In the genomic region with DNA sequence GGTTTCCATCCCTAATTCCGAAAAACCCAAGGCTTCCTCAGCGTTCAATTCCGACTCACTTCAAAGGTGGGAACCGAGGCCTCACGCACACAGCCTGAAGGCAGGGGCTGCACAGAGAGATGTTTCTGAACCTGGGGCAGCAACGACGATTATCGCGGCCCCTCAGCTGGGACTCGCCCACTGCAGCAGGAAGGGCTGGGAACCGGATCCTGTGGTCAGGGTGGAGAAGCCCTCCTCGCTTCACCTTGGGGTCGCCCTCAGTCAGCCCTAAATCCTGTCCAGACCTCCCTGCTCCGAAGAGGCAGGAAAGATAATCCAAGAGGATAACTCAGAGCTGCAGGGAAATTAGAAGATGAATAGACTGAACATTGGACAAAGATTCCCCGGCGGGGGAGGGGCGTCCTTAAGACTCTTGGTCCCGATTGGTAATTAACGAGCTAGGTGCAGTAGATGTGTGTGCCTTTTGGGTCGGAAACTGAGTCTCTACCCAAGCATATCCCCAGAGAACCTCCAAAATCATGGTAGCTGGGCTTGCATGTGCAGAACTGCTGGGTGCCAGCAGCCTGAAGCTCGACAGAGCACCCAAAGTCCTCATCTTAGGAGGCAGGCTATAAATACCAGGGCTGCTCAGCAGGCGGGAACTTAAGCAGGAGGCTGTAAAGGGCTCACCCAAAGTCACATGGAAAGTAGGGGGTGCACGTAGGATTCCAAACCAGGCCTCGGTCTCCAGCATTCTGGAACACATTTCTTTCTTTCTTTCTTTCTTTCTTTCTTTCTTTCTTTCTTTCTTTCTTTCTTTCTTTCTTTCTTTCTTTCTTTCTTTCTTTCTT, we compare ENCODE assay signal across 8 mouse cellular contexts. TPM values are rescaled to one million over a fixed set of nuclear protein-coding genes. Genes with fewer than 3 reads are reported as not detected.
A peak's percentile ranks its signal among the peaks of the same experiment; 100 is the strongest.
DNase-seq lines count a peak whose midpoint lies in the region; ATAC-seq and TF ChIP-seq lines count a peak whose summit lies in the region.

No protein-coding gene starts in this region.

- H3K36me3 ChIP-seq in heart, embryonic 16.5 days (ENCODE audit: control insufficient read depth, insufficient read depth), result no peaks in the 10 kb centered on the region
- no peaks in the 10 kb centered on the region for H3K36me3 ChIP-seq in heart, adult 2 months (ENCODE audit: control insufficient read depth, insufficient read depth, low read length)
- H3K36me3 ChIP-seq in intestine, embryonic 15.5 days, result no peaks in the 10 kb centered on the region

- no peaks in the 10 kb centered on the region for H3K27me3 ChIP-seq in heart, embryonic 16.5 days (ENCODE audit: control insufficient read depth, insufficient read depth, low read length)
- H3K27me3 ChIP-seq in heart, adult 2 months (ENCODE audit: control insufficient read depth, insufficient read depth, low read length), result peaks cover 3% of the 10 kb centered on the region; the same call in 1 of the 2 replicates
- no peaks in the 10 kb centered on the region for H3K27me3 ChIP-seq in intestine, embryonic 15.5 days (replicated peaks)

- no peak for TF ChIP-seq POLR2A in heart, adult 2 months (IDR thresholded peaks at IDR 0.05; ENCODE audit: insufficient read depth, low read depth, low read length)

- peak overlapping the region; percentile 55 for H3K9ac ChIP-seq in heart, embryonic 16.5 days (ENCODE audit: low read length)
- no peak overlapping the region for H3K9ac ChIP-seq in heart, adult 2 months (ENCODE audit: low read depth, low read length)
- peak overlapping the region; percentile 14; the same call in 1 of the 2 replicates for H3K9ac ChIP-seq in intestine, embryonic 15.5 days

- no peak for TF ChIP-seq EP300 in heart, adult 2 months (IDR thresholded peaks at IDR 0.05; ENCODE audit: insufficient read depth, low read depth, low read length)

- 0 out of 2 replicates have a peak, but pooled peaks cover 3% of the 10 kb centered on the region for H3K9me3 ChIP-seq in heart, embryonic 16.5 days (replicated peaks; ENCODE audit: control insufficient read depth, low read length)
- no peaks in the 10 kb centered on the region for H3K9me3 ChIP-seq in intestine, embryonic 15.5 days

- WGBS in heart, embryonic 16.5 days, result 6% methylated on average over 24 of the region's 24 CpGs
- 14% methylated on average over 24 of the region's 24 CpGs for WGBS in heart, adult 2 months
- WGBS in intestine, embryonic 15.5 days, result 7% methylated on average over 24 of the region's 24 CpGs

- H3K4me2 ChIP-seq in heart, embryonic 16.5 days (ENCODE audit: low read depth, low read length), result peak overlapping the region; percentile 75
- peak overlapping the region; percentile 57 for H3K4me2 ChIP-seq in intestine, embryonic 15.5 days (replicated peaks)

- no peaks in the 10 kb centered on the region for H3K79me2 ChIP-seq in heart, adult 2 months (replicated peaks; ENCODE audit: control insufficient read depth, insufficient read depth, low read length)

- intact Hi-C loops in heart, adult 2 months (cut with DNase I), result no loop called here
- intact Hi-C loops in left cerebral cortex, postnatal 36 days (cut with DNase I), result no loop called here

- TF ChIP-seq CTCF in heart, adult 2 months (IDR thresholded peaks at IDR 0.05), result no peak

- H3K27ac ChIP-seq in heart, embryonic 16.5 days (ENCODE audit: low read length), result no peak overlapping the region
- no peak overlapping the region for H3K27ac ChIP-seq in heart, adult 2 months
- H3K27ac ChIP-seq in intestine, embryonic 15.5 days, result no peak overlapping the region

- peaks cover 8% of the 10 kb centered on the region for H3K4me1 ChIP-seq in heart, embryonic 16.5 days (ENCODE audit: control insufficient read depth, insufficient read depth, low read length)
- H3K4me1 ChIP-seq in heart, adult 2 months (ENCODE audit: control insufficient read depth, insufficient read depth, low read length), result no peaks in the 10 kb centered on the region
- H3K4me1 ChIP-seq in intestine, embryonic 15.5 days (replicated peaks), result peaks cover 7% of the 10 kb centered on the region; the same call in 1 of the 2 replicates

- H3K4me3 ChIP-seq in heart, embryonic 16.5 days (ENCODE audit: low read length), result peak overlapping the region; percentile 42
- H3K4me3 ChIP-seq in heart, adult 2 months, result no peak overlapping the region
- peak overlapping the region; percentile 17 for H3K4me3 ChIP-seq in intestine, embryonic 15.5 days (replicated peaks)

- ATAC-seq in heart, embryonic 16.5 days (replicated peaks; ENCODE audit: extremely low read depth, insufficient read depth, low FRiP score), result no peak; the same call in 1 of the 2 replicates
- no peak for ATAC-seq in intestine, embryonic 15.5 days

- no peak for DNase-seq in heart, adult 2 months
- DNase-seq in embryo, embryonic 9.5 days (ENCODE audit: extremely low spot score), result peak; percentile 44
- peak; percentile 40 for DNase-seq in neural tube, embryonic 10.5 days (ENCODE audit: extremely low spot score, low spot score)
- no peak for DNase-seq in left cerebral cortex, postnatal 36 days (ENCODE audit: low spot score in 2 of 2)
- no peak for DNase-seq in spleen, postnatal 4 days (ENCODE audit: low spot score in 2 of 2)
- no peak for DNase-seq in layer of hippocampus, adult 9-10 months (ENCODE audit: low spot score)

RNA-seq across cellular contexts. Expression of gene Adgrl1, which starts 37.3 kb away (rescaled TPM):
- polyA plus RNA-seq in heart, embryonic 16.5 days (2015; fragmentation: Nextera tagmentation; extraction: Ambion mirVana), result 8.3 and 8.7 TPM in 2 replicates
- 10 to 100 TPM; 11.3 to 12.9 TPM for total RNA-seq in heart, adult 2 months (2021)
- polyA plus RNA-seq in heart, adult 2 months (2012; rRNA removed), result 33.8 and 45.8 TPM in 2 replicates
- polyA plus RNA-seq in intestine, embryonic 15.5 days (2015; fragmentation: Nextera tagmentation; extraction: Ambion mirVana), result 11.0 and 13.4 TPM in 2 replicates
- total RNA-seq in left cerebral cortex, postnatal 36 days (2021), result 100 to 1,000 TPM; 422 to 433 TPM

Comparison
In these comparisons a context has a peak if more than half of its experiments do, and no peak if none do; other contexts are left out.
1. DNase-seq: peak in embryo, embryonic 9.5 days (single experiment) and neural tube, embryonic 10.5 days (single experiment); none in heart, adult 2 months (0 of 2), left cerebral cortex, postnatal 36 days (0 of 2), spleen, postnatal 4 days (0 of 2) and layer of hippocampus, adult 9-10 months (single experiment).